Comparison of ENCODE assay signal across 10 mouse cellular contexts in the genomic region with DNA sequence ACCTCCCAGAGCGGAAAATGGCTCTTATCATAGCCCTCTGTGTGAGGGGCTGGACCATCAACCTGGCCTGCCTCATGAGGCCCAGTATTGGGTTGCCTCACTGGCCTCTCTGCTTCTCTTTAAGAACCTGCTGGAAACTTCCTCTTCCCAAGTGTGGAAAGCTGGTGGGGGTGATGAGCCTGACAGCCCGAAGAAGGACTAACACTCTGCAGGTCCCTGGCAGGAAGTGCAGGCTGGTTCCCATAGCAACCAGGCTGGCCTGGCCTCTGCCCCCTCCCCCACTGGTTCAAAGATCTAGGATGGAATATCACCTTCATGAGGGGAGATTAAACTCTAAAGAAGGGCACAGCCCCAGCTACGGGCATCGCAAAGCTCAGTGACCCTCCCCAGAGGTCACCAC. TPM values are rescaled to one million over a fixed set of nuclear protein-coding genes. Genes with fewer than 3 reads are reported as not detected.
DNase-seq lines count a peak whose midpoint lies in the region; ATAC-seq and TF ChIP-seq lines count a peak whose summit lies in the region.
"Had no signal": no experiment of that assay in that cellular context is flagged by ENCODE, and none has a peak within 500 bp of the region (broad histone marks: within the 10 kb centered on the region; RNA-seq: fewer than 3 reads in every experiment).

No protein-coding gene starts in this region.

- no peak overlapping the region for H3K4me3 ChIP-seq in kidney, postnatal 0 days (replicated peaks; ENCODE audit: low read depth, low read length)
- no peak overlapping the region for H3K4me3 ChIP-seq in kidney, adult 2 months (ENCODE audit: insufficient read depth, low read depth, low read length)
- peak overlapping the region; percentile 14 for H3K4me3 ChIP-seq in midbrain, embryonic 10.5 days
- no peak overlapping the region for H3K4me3 ChIP-seq in gastrocnemius, adult 2 months
- H3K4me3 ChIP-seq: liver, embryonic 15.5 days had no signal

- TF ChIP-seq CTCF in kidney, postnatal 0 days (IDR thresholded peaks at IDR 0.05; ENCODE audit: low read depth) = no peak
- TF ChIP-seq CTCF in kidney, adult 2 months (conservative IDR thresholded peaks at IDR 0.05; ENCODE audit: insufficient read depth, insufficient read length, low read depth, low read length) = no peak
- no peak for TF ChIP-seq CTCF in gastrocnemius, adult 2 months (IDR thresholded peaks at IDR 0.05)

- peak; percentile 51 for DNase-seq in adrenal gland, postnatal 14 days
- no peak for DNase-seq in adrenal gland, postnatal 25 days
- no peak for DNase-seq in kidney, postnatal 0 days (ENCODE audit: low spot score)
- DNase-seq in kidney, adult 2 months = no peak
- peak; percentile 83 for DNase-seq in embryo, embryonic 10.5 days (ENCODE audit: low spot score)
- peak; percentile 63 for DNase-seq in midbrain, embryonic 10.5 days (ENCODE audit: low spot score)
- DNase-seq in gastrocnemius, adult 2 months = no peak
- DNase-seq in adrenal gland, adult (ENCODE audit: inconsistent age in 2 of 2, low spot score in 1 of 2) = no peak
- DNase-seq: thymus, adult 18-20 months had no signal

- intact Hi-C loops in gastrocnemius, adult 2 months (cut with DNase I) = no loop called here

- peaks cover 14% of the 10 kb centered on the region for H3K4me1 ChIP-seq in kidney, postnatal 0 days (replicated peaks; ENCODE audit: insufficient read depth, low read length)
- peaks cover 9% of the 10 kb centered on the region; the same call in 1 of the 2 replicates for H3K4me1 ChIP-seq in kidney, adult 2 months (ENCODE audit: control insufficient read depth, insufficient read depth, low read length)
- peaks cover 54% of the 10 kb centered on the region for H3K4me1 ChIP-seq in midbrain, embryonic 10.5 days

- H3K9me3 ChIP-seq in kidney, postnatal 0 days (replicated peaks; ENCODE audit: low read length) = no peaks in the 10 kb centered on the region
- H3K9me3 ChIP-seq in midbrain, embryonic 10.5 days (replicated peaks) = no peaks in the 10 kb centered on the region
- H3K9me3 ChIP-seq: liver, embryonic 15.5 days had no signal

- no peaks in the 10 kb centered on the region for H3K27me3 ChIP-seq in kidney, postnatal 0 days (ENCODE audit: insufficient read depth, low read length)
- H3K27me3 ChIP-seq in kidney, adult 2 months (replicated peaks; ENCODE audit: control insufficient read depth, insufficient read depth, low read length) = no peaks in the 10 kb centered on the region
- H3K27me3 ChIP-seq in midbrain, embryonic 10.5 days (ENCODE audit: low read depth, poor library complexity, severe bottlenecking) = peaks cover 43% of the 10 kb centered on the region

- H3K27ac ChIP-seq in kidney, postnatal 0 days = no peak overlapping the region
- H3K27ac ChIP-seq in kidney, adult 2 months (ENCODE audit: insufficient read depth, low read depth, low read length) = no peak overlapping the region
- H3K27ac ChIP-seq in midbrain, embryonic 10.5 days (replicated peaks) = peak overlapping the region; percentile 52
- H3K27ac ChIP-seq in gastrocnemius, adult 2 months = no peak overlapping the region
- H3K27ac ChIP-seq: liver, embryonic 15.5 days had no signal

- peaks cover 28% of the 10 kb centered on the region for H3K36me3 ChIP-seq in kidney, postnatal 0 days (ENCODE audit: insufficient read depth, low read length)
- no peaks in the 10 kb centered on the region; the same call in 1 of the 2 replicates for H3K36me3 ChIP-seq in kidney, adult 2 months (ENCODE audit: control insufficient read depth, insufficient read depth, low read length)
- H3K36me3 ChIP-seq in midbrain, embryonic 10.5 days = peaks cover 74% of the 10 kb centered on the region
- H3K36me3 ChIP-seq: liver, embryonic 15.5 days had no signal

- no peak overlapping the region for H3K4me2 ChIP-seq in kidney, postnatal 0 days (ENCODE audit: low read length)
- H3K4me2 ChIP-seq: liver, embryonic 15.5 days had no signal

- H3K9ac ChIP-seq in kidney, postnatal 0 days (ENCODE audit: low read depth, low read length) = no peak overlapping the region
- H3K9ac ChIP-seq: liver, embryonic 15.5 days had no signal

- WGBS in kidney, postnatal 0 days = 27% methylated on average over 4 of the region's 4 CpGs
- WGBS in kidney, adult 2 months = 50% methylated on average over 4 of the region's 4 CpGs
- 22% methylated on average over 4 of the region's 4 CpGs for WGBS in midbrain, embryonic 10.5 days

- no peak for TF ChIP-seq POLR2A in kidney, adult 2 months (IDR thresholded peaks at IDR 0.05; ENCODE audit: low read depth, low read length)

- 0 out of 2 replicates have a peak, but pooled peaks have one; percentile 27 for ATAC-seq in kidney, postnatal 0 days (replicated peaks; ENCODE audit: low FRiP score, low read depth)

RNA-seq across cellular contexts. Expression of a gene that starts 11.5 kb away (rescaled TPM):
- 2.0 and 2.8 TPM in 2 replicates for total RNA-seq in adrenal gland, postnatal 14 days (2021)
- 1.9 and 2.3 TPM in 2 replicates for total RNA-seq in adrenal gland, postnatal 25 days (2021)
- polyA plus RNA-seq in kidney, postnatal 0 days (2015; fragmentation: Nextera tagmentation; extraction: Ambion mirVana) = 12.2 and 13.2 TPM in 2 replicates
- 5.5 and 6.8 TPM in 2 replicates for polyA plus RNA-seq in kidney, adult 2 months (2012; rRNA removed)
- polyA plus RNA-seq in midbrain, embryonic 10.5 days (2016; fragmentation: Nextera tagmentation; extraction: Ambion mirVana) = 14.6 and 15.7 TPM in 2 replicates
- under 1 TPM; 0.59 to 0.84 TPM for total RNA-seq in gastrocnemius, adult 2 months (2021)

Comparison
In these comparisons a context has a peak if more than half of its experiments do, and no peak if none do; other contexts are left out.
1. DNase-seq: peak in adrenal gland, postnatal 14 days (single experiment), embryo, embryonic 10.5 days (single experiment) and midbrain, embryonic 10.5 days (single experiment); none in adrenal gland, postnatal 25 days (single experiment), kidney, postnatal 0 days (single experiment), kidney, adult 2 months (single experiment), gastrocnemius, adult 2 months (single experiment) and adrenal gland, adult (0 of 2).